Mouse (Mus musculus): ENCODE measurements at regions not wholly inside any gene's neighbourhood (a gene's known extent, or its start where the extent isn't known, plus 50 kb on each side); places are given as distances from the start of the nearest gene placed in this dataset.

- no peak for DNase-seq (ENCODE audit: low spot score)
Observed at GRCm38 (mm10) chr13:110784822-110785221, 390.0 kb downstream of the Plk2 start.

- DNase-seq (ENCODE audit: low spot score) = no peak
Observed at GRCm38 (mm10) chr13:110798313-110798712, 403.5 kb downstream of the Plk2 start.

DNA sequence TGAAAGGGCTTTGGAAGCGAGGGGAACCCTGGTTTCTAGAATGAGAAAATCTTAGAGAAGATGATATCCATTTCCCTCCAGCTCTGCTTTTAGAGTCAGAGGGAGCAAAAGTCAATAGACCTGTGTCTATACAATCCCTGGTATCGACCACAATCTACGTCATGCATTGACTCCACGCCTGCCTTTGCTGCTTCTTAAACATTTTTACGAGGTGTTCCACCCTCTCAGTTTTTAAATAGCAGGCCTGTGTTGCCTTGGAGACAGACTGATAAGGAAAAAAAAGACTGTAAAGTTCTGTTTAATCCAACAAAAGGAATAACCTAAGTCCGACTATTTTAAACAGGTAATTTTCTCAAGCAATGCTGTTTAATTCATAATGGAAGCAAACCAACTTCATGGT, 408.0 kb downstream of the Plk2 start:
- no peak for DNase-seq (ENCODE audit: low spot score)

DNA sequence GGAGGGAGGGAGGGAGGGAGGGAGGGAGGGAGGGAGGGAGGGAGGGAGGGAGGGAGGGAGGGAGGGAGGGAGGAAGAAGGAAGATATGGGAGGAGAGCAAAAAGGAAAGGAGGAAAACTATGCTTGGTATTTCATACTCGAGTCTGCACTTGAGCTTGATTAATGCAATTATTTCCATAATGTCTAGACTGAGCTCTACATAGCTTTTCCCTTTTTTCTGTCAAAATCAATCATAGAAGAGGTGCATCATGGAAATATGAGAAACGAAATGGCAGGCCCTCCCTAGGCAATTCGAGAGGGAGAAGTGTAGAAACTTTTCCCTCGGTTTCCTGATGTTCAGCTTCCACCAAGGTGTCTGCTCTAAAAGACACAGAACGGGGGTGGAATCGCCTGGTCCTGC, 417.6 kb downstream of the Plk2 start:
- DNase-seq (ENCODE audit: low spot score) = no peak

DNA sequence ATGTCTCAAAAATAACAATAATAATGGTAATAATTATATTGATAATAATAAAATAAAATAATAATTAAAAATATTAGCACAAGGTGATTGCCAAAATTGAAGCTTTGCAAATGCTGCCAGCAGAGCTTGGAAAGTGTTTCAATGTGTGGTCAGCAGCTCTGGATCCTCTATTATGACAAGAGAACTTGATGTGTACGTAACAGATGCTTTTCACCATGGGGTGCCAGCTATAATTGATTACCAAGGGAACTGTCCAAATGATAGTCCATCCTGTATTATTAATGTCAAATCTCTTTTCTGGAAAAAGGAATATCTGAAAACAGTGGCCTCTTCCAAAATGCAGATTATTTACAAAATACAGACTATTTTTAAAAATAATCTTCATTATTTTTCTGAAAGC, 419.2 kb downstream of the Plk2 start:
- no peak for DNase-seq (ENCODE audit: low spot score)

DNA sequence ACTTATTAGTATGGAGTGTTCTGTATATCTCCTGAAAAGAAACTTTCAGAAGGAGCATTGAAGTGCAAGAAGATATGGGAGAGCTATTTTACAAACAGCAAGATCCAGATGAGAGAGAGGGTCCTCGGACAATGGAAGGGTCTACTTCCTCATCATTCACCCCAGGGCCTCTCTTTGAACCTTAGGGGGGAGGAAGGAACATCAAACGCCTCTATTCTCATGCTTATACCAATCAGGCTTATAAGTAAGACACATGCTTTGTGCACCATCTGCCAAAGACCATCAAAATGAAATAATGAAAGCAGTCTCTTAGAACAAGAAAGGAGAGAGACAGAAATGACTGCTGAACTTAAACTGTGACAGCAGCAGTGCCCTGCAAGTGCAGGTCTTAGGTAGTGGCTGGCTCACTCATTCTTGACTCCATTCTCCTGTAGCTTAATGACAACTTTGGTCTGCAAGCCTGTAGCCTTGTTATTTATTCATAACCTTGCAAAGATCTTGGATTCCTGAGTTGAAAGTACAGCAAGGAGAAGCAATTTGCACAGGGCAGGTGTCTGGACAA, 424.5 kb downstream of the Plk2 start:
- DNase-seq (ENCODE audit: low spot score) = no peak

- no peak for DNase-seq (ENCODE audit: low spot score)
Observed at GRCm38 (mm10) chr13:110824878-110825277, 429.9 kb upstream of the Actbl2 start.

- DNase-seq (ENCODE audit: low spot score) = no peak
Observed at GRCm38 (mm10) chr13:110832442-110832841, 422.4 kb upstream of the Actbl2 start.

DNA sequence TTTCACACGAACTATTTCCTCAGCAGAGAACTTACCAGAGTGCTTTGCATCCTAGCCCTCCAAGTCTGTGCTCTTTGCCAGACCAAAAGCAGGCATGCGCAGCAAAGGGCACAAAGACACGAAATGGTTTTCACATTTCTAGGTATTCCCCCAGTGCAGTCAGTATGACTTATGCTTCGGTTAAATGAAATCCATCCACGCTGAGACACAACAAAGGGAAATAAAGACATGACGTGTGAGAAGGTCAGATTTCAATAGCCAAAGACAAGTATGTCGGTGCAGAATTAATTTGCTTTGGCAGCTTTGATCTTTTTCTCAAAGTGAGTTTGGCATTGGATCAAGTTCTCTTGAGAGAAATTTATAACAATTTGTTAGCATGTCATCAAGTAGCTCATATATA, 417.9 kb upstream of the Actbl2 start:
- no peak for DNase-seq (ENCODE audit: low spot score)

GRCm38 (mm10) chr13:110841949-110842348, 412.9 kb upstream of the Actbl2 start:
- no peak for DNase-seq (ENCODE audit: low spot score)

GRCm38 (mm10) chr13:110845695-110846094, 409.1 kb upstream of the Actbl2 start:
- DNase-seq (ENCODE audit: low spot score) = no peak

DNA sequence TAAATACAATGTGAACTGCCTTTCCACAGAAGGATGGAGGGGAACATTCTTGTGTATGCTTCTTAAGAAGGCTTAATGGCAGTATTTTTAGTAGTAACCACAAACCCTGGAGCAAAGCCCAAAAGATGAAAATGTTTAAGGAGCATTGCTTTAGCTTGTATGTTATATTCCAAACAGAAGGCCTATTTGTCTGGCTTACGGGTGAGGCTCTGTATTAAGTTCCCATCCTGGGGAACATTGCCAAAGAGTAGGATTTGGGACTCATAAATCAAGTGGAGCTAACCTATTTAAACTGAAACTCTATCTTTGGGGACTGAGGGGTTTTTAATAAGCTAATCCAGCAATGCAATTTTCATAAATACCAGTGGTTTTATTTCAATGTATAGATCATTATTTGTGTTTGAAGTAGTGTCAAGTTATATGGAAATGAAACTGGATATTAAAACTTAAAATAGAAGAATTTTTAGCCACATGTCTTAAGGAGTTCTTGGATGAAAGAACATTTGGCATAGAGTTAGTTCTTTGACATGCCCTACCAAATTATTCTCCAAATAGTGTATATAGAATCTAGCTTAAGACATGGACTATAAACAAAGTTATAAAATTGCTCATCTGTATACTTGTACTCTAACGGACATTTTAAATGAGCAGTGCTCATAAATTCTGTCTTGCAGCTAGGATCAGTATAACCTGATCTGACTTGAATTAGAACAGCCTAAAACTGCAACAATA, 401.7 kb upstream of the Actbl2 start:
- no peak for DNase-seq (ENCODE audit: low spot score)

GRCm38 (mm10) chr13:110854213-110854612, 400.6 kb upstream of the Actbl2 start:
- DNase-seq (ENCODE audit: low spot score) = no peak

- no peak for DNase-seq (ENCODE audit: low spot score)
Observed at GRCm38 (mm10) chr13:110865902-110866512, 388.8 kb upstream of the Actbl2 start.

- DNase-seq (ENCODE audit: low spot score) = no peak
Observed at GRCm38 (mm10) chr13:110866713-110867112, 388.1 kb upstream of the Actbl2 start.

GRCm38 (mm10) chr13:110871125-110871775, 383.6 kb upstream of the Actbl2 start:
- no peak for DNase-seq (ENCODE audit: low spot score)

- no peak for DNase-seq (ENCODE audit: low spot score)
Observed at GRCm38 (mm10) chr13:110871776-110872135, 383.1 kb upstream of the Actbl2 start.

GRCm38 (mm10) chr13:110881573-110881972, 373.2 kb upstream of the Actbl2 start:
- DNase-seq (ENCODE audit: low spot score) = no peak

- DNase-seq (ENCODE audit: low spot score) = no peak
Observed at GRCm38 (mm10) chr13:110882173-110882572, 372.6 kb upstream of the Actbl2 start.

DNA sequence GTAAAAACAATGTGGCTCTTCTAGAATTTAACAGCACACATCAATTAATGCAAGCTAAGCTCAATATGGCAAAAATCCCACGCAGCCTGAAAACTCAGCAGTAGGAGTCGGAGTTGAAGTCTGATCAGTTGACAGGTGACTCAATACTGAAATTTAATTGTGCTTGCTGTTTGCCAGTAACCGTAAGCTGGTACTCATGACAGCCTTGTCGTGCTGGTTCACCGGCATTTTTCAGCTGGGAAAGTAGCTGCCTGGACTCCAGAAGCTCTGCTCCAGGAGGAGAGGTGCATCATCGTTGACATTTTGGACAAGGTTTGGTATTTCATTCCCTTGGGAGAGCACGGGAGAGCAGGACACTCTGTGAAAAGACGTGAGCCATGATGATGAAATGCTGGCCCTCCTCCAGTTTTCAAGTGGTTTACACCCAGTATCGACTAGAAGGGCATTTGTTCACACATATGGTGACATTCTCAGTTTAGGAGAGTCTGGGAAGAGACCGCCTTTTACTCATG, 372.1 kb upstream of the Actbl2 start:
- no peak for DNase-seq (ENCODE audit: low spot score)

- no peak for DNase-seq (ENCODE audit: low spot score)
Observed at GRCm38 (mm10) chr13:110893909-110894308, 360.9 kb upstream of the Actbl2 start.

DNA sequence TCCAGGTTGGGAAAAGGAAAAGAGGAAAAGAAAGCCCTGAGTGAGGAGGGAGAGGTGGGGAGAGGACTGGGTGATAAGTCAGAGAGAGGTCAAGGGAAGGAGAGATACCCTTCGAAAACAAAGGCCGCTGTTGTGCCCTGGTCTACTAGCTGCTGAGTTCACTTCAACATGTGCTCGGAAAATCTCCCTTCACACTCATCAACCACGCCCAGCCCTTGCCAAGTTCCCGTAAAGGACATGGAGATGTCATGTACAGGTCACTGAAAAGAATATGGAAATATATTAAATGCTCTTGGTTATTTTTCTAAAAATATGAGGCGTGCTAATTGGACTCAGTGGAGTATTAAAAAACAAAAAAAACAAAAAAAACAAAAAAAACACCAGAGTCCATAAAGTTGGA, 359.5 kb upstream of the Actbl2 start:
- no peak for DNase-seq (ENCODE audit: low spot score)

GRCm38 (mm10) chr13:110895900-110896299, 358.9 kb upstream of the Actbl2 start:
- no peak for DNase-seq (ENCODE audit: low spot score)
